Mouse (Mus musculus) neural tube, embryonic 11.5 days (tissue): ENCODE measurements around the gene Ldhal6b. TPM values are rescaled to one million over a fixed set of nuclear protein-coding genes. Genes with fewer than 3 reads are reported as not detected.

Experiments used
- ATAC-seq: fragments of 200-750 bp; cut with Nextera tagmentation; 2 replicates; pipeline ENCODE4 v1.8.0; 2017; ENCODE audit warnings: moderate number of reproducible peaks, mild to moderate bottlenecking, moderate TSS enrichment, moderate library complexity; ENCODE audit not compliant: insufficient read depth, low FRiP score, low TSS enrichment
- DNase-seq: peaks from one replicate; pipeline ENCODE4 v3.0.0-alpha.2; 2015; ENCODE audit warnings: low spot score
- H3K27ac ChIP-seq: fragments of 300-500 bp; sonication (generic); 2 replicates; pipeline ENCODE4 v1.5.1; 2014; ENCODE audit warnings: low read depth, mild to moderate bottlenecking, low read length
- H3K27me3 ChIP-seq: fragments of 300-500 bp; sonication (generic); 2 replicates; pipeline ENCODE4 v1.6.1; 2014; ENCODE audit warnings: mild to moderate bottlenecking, low read length, mixed read lengths; ENCODE audit not compliant: control insufficient read depth, insufficient read depth
- H3K36me3 ChIP-seq: fragments of 300-500 bp; sonication (generic); 2 replicates; pipeline ENCODE4 v1.6.1; 2014; ENCODE audit warnings: mild to moderate bottlenecking, low read length, moderate library complexity, mixed read lengths; ENCODE audit not compliant: control insufficient read depth, insufficient read depth
- H3K4me1 ChIP-seq: fragments of 300-500 bp; sonication (generic); 2 replicates; pipeline ENCODE4 v1.6.1; 2014; ENCODE audit warnings: low read length, mixed read lengths; ENCODE audit not compliant: control insufficient read depth, insufficient read depth
- H3K4me2 ChIP-seq: fragments of 300-500 bp; sonication (generic); 2 replicates; pipeline ENCODE4 v1.6.1; 2014; ENCODE audit warnings: low read depth, mild to moderate bottlenecking, moderate library complexity
- H3K4me3 ChIP-seq: fragments of 300-500 bp; sonication (generic); 2 replicates; pipeline ENCODE4 v1.5.1; 2014; ENCODE audit warnings: low read depth, low read length
- H3K9ac ChIP-seq: fragments of 300-500 bp; sonication (generic); 2 replicates; pipeline ENCODE4 v1.6.1; 2014; ENCODE audit warnings: mild to moderate bottlenecking, low read length
- H3K9me3 ChIP-seq: fragments of 300-500 bp; sonication (generic); 2 replicates; pipeline ENCODE4 v1.6.1; 2016; ENCODE audit warnings: low read length; ENCODE audit not compliant: control insufficient read depth
- WGBS: fragments of 180-500 bp; shearing (Covaris S2); extraction: QIAGEN DNeasy Blood & Tissue Kit; methylation state at CpG from one replicate; pipeline ENCODE4 v1.1.7; 2014; 5-methylcytosine and 5-hydroxymethylcytosine counted together
- polyA plus RNA-seq: library from polyadenylated mRNA; unstranded; fragments of >200 nt; fragmentation: Nextera tagmentation; extraction: Ambion mirVana; gene quantifications from 2 replicates; pipeline ENCODE4 v1.2.1, GENCODE M21; 2014

Ldhal6b gene
- polyA plus RNA-seq, 1 experiment from 2014 or later, result not detected

DNA sequence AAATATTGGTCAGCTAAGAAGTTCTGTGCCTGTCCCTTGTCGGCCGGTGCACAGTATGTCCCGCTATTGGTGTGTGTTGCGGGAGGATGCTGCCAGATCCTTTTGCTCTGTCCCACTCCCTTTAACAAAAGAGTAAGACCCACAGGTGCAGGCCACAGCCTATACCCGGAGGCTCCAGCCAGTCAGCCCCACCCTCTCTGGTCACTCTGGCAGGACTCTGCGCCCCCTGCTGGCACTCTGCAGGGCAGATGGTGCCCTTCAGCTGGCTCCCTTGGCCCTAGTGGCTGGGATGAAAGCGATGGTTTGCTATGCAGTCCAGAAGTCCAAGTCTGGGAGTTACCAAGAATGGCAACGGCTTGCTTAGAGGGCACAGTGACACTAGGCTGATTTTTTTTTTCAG, 15.9 kb downstream of the Ldhal6b start:
- Histone ChIP-seq H3K9ac (no peak overlapping the region), H3K27me3 (no peaks in the 10 kb centered on the region), H3K4me3 (no peak overlapping the region), H3K4me1 (no peaks in the 10 kb centered on the region), H3K36me3 (no peaks in the 10 kb centered on the region), H3K9me3 (no peaks in the 10 kb centered on the region), H3K27ac (no peak overlapping the region), H3K4me2 (no peak overlapping the region)
- WGBS, result 22% methylated on average over 8 of the region's 8 CpGs
- ATAC-seq (peak; percentile 73; the same call in 1 of the 2 replicates), DNase-seq (peak; percentile 81)

GRCm38 (mm10) chr17:5402069-5402468, 16.5 kb downstream of the Ldhal6b start:
- H3K9me3 ChIP-seq, result no peaks in the 10 kb centered on the region
- no peak overlapping the region for H3K4me2 ChIP-seq
- H3K9ac ChIP-seq, result no peak overlapping the region
- H3K4me1 ChIP-seq, result no peaks in the 10 kb centered on the region
- ATAC-seq (peak; percentile 56; the same call in 1 of the 2 replicates), DNase-seq (peak; percentile 83)
- WGBS, result 5% methylated on average over 9 of the region's 9 CpGs
- no peaks in the 10 kb centered on the region for H3K27me3 ChIP-seq
- no peaks in the 10 kb centered on the region for H3K36me3 ChIP-seq
- H3K4me3 ChIP-seq, result no peak overlapping the region
- H3K27ac ChIP-seq, result no peak overlapping the region

- Histone ChIP-seq H3K4me3 (no peak overlapping the region), H3K36me3 (no peaks in the 10 kb centered on the region), H3K4me1 (no peaks in the 10 kb centered on the region), H3K9me3 (no peaks in the 10 kb centered on the region), H3K27me3 (no peaks in the 10 kb centered on the region), H3K27ac (no peak overlapping the region), H3K4me2 (no peak overlapping the region), H3K9ac (no peak overlapping the region)
- DNase-seq (no peak), ATAC-seq (no peak)
- 91% methylated on average over 10 of the region's 10 CpGs for WGBS
Measured at GRCm38 (mm10) chr17:5401288-5401687, 17.3 kb downstream of the Ldhal6b start.

DNA sequence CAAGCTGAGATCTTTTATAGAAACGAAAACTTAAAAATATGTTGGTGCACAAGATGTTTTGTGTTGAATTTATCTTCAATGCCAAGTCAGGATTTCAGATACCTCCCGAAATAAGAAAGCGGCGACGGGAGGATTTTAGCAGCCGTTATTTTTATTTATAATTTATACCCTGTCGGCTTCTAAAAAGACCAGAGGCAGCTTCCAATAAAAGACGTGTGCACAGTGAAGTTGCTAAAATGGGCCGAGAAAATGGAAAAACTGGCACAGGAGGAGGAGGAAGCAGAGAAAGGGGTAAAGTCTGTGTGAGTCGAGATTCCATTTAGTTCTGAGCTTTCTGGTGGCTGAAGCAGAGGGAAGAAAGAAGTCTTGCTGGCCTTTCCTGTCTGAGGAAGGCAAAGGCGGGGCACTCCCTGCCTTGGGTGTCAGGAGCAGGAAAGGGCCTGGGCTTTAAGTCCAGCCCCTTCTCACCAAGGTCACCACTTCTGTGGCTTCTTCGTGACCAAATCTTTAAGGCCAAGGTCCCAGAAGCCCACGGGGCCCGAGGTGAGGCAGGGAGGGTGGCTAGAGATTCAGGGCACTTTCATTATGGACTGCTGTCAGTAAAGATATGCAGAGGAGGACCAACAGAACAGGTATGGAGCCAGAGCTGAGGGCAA, 18.0 kb downstream of the Ldhal6b start:
- Histone ChIP-seq H3K27me3 (no peaks in the 10 kb centered on the region), H3K36me3 (no peaks in the 10 kb centered on the region), H3K4me2 (no peak overlapping the region), H3K27ac (no peak overlapping the region), H3K4me3 (no peak overlapping the region), H3K9me3 (no peaks in the 10 kb centered on the region), H3K4me1 (no peaks in the 10 kb centered on the region), H3K9ac (no peak overlapping the region)
- ATAC-seq (no peak), DNase-seq (no peak)
- WGBS, result 78% methylated on average over 14 of the region's 14 CpGs

DNA sequence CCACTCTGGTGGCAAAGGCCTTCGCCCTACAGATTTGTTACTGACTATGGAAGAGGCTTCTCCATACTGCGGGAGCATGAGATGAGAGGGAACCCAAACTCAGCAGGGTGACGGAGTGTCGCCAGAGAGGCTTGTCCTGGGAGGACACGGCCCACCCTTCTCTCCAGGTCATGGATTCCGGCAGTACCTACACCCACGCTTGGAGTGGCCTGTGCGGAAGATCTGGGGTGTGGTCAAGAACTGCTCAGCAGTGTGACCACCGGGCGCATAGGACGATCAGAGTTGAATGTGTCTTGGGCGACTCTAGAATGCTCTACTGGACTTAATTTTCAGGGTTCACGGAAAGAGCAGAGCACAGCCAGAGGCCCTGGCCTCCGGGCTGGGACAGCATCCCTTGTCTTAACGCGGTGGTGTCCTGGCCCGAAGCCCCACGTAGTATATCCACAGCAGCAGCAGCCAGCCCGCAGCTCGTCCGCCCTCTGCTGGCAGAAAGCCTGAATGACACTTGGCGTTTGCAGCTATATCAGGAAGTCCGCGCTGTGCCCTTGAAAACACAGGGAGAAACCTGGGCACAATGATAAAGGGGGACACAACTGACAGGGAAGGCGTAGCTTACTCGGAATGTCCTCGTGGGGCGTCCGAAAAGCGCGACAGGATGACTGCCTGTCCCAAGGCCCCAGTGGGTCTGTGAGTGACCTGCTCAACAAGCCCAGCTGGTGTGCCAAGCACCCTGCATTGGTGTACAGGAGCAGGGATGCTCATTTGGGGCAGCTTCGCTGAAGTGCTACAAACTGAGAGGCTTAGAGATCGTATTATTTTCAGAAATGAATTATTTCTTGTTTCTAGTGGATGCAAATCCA, 21.2 kb downstream of the Ldhal6b start:
- no peaks in the 10 kb centered on the region for H3K36me3 ChIP-seq
- no peak overlapping the region for H3K9ac ChIP-seq
- no peak overlapping the region for H3K4me3 ChIP-seq
- H3K4me2 ChIP-seq, result no peak overlapping the region
- no peaks in the 10 kb centered on the region for H3K9me3 ChIP-seq
- WGBS, result 32% methylated on average over 33 of the region's 33 CpGs
- H3K27ac ChIP-seq, result no peak overlapping the region
- DNase-seq (peak; percentile 90), ATAC-seq (peak; percentile 79)
- H3K4me1 ChIP-seq, result no peaks in the 10 kb centered on the region
- H3K27me3 ChIP-seq, result no peaks in the 10 kb centered on the region

GRCm38 (mm10) chr17:5396213-5396612, 22.4 kb downstream of the Ldhal6b start:
- H3K4me1 ChIP-seq, result no peaks in the 10 kb centered on the region
- H3K4me2 ChIP-seq, result no peak overlapping the region
- no peak overlapping the region for H3K9ac ChIP-seq
- DNase-seq (no peak), ATAC-seq (no peak)
- WGBS, result 77% methylated on average over 5 of the region's 5 CpGs
- no peaks in the 10 kb centered on the region for H3K36me3 ChIP-seq
- no peaks in the 10 kb centered on the region for H3K27me3 ChIP-seq
- no peak overlapping the region for H3K27ac ChIP-seq
- no peaks in the 10 kb centered on the region for H3K9me3 ChIP-seq
- no peak overlapping the region for H3K4me3 ChIP-seq

DNA sequence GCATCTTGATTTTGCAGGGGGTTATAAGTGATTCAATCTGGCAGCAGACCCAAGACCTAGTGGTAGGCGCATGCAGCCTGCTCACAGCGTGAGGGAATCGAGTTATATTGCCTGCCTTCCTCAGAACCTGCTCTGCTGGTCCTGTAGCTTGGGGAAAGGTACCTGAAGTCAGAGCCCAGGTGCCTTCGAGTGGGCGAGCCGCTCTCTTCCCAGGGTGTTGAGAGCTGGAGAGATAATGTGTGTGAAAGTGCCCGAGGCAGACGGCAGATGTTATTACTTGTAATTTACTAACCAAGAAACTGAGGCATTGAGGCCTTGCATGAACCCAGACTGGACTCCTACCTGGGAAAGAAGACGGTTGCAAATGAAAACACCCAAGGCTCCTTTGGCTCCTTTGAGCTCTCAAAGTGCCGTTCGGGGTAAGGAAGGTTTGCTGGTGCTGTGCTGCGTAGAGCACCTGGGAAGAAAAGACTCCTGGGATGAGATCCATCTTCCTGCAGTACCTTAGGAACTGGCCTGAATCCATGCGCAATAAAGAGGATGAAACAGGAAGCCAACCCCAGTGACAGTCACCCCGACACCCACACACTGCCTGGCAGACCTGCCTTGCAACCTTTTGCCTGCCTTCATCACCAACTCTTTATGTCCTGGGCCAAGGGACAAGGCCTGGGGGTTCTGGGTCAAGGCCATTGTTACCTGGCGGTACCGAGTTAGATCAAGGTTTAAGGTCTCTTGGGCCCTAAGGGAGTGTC, 22.9 kb downstream of the Ldhal6b start:
- DNase-seq (no peak), ATAC-seq (no peak)
- H3K27me3 ChIP-seq, result no peaks in the 10 kb centered on the region
- H3K27ac ChIP-seq, result no peak overlapping the region
- no peak overlapping the region for H3K4me2 ChIP-seq
- no peaks in the 10 kb centered on the region for H3K9me3 ChIP-seq
- H3K4me1 ChIP-seq, result no peaks in the 10 kb centered on the region
- no peak overlapping the region for H3K9ac ChIP-seq
- WGBS, result 87% methylated on average over 16 of the region's 16 CpGs
- H3K36me3 ChIP-seq, result no peaks in the 10 kb centered on the region
- no peak overlapping the region for H3K4me3 ChIP-seq

GRCm38 (mm10) chr17:5390682-5391081, 27.9 kb downstream of the Ldhal6b start:
- ATAC-seq, result no peak
- H3K9ac ChIP-seq, result no peak overlapping the region
- DNase-seq, result no peak
- WGBS, result 68% methylated on average over 10 of the region's 10 CpGs
- no peaks in the 10 kb centered on the region for H3K9me3 ChIP-seq
- no peak overlapping the region for H3K4me3 ChIP-seq
- no peak overlapping the region for H3K4me2 ChIP-seq
- H3K27me3 ChIP-seq, result no peaks in the 10 kb centered on the region
- no peaks in the 10 kb centered on the region for H3K4me1 ChIP-seq
- H3K36me3 ChIP-seq, result no peaks in the 10 kb centered on the region
- H3K27ac ChIP-seq, result no peak overlapping the region
